Mouse (Mus musculus): Measurements from ENCODE around the gene Ndufaf5. TPM values are rescaled to one million over a fixed set of nuclear protein-coding genes. Genes with fewer than 3 reads are reported as not detected.
A peak's percentile ranks its signal among the peaks of the same experiment; 100 is the strongest.
"Not testable (repeated sequence)": the region's sequence is repeated elsewhere in the genome, so short reads cannot be mapped to it uniquely, and the experiment has no call there.

The Ndufaf5 gene
- total RNA-seq (2021) = 10 to 100 TPM; 25.2 to 26.7 TPM
- long read RNA-seq, experiment 1, transcript Ndufaf5-201 (11 exons, 1,166 nt) = major isoform, 13 of 22 reads
- long read RNA-seq, experiment 1, partial matches to known transcripts = 3 of 22 reads
- long read RNA-seq, experiment 1, other reads (novel, unspliced or antisense) = 6 of 22 reads
- long read RNA-seq, experiment 2, transcript Ndufaf5-201 (11 exons, 1,166 nt) = major isoform, 10 of 13 reads
- long read RNA-seq, experiment 2, partial matches to known transcripts = 0 of 13 reads
- long read RNA-seq, experiment 2, other reads (novel, unspliced or antisense) = 3 of 13 reads

- DNase-seq = peak; percentile 95
Measured at GRCm38 (mm10) chr2:140170127-140170802, at the start of gene Ndufaf5, which contains the start of gene Esf1. TSS of gene Ndufaf5 (plus strand) at chr2:140170649. TSS of gene Esf1 (minus strand) at chr2:140170564.

DNA sequence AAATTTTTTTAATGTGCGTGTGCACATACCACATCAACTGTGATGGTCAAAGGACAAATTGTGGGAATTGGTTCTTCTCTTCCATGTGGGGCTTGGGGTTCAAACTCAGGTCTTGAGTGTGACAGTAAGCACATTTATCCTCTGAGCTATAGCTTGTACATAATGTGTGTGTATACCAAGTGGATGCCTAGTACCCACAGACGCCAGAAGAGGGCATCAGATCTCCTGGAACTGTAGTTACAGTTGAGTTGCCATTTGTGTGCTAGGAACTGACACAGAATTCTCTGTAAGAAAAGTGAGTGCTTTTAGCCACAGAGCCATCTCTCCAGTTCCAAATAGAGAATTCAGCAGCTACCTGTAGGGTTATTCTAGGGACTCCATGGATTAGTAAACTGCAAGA lies 44.9 kb upstream of the Ndufaf5 start:
- DNase-seq = no peak

DNA sequence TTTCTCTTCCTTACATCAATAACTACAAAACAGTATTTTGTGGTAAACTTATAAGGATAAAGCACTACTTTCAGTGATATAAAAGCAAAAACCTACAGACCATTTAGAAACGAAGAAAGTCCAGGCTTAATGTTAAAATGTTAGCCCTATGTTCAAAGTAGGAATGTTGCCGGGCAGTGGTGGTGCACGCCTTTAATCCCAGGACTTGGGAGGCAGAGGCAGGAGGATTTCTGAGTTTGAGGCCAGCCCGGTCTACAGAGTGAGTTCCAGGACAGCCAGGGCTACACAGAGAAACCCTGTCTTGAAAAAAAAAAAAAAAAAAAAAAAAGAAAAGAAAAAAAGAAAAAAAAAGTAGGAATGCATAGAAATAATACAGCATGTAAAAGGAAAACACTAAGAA lies 18.7 kb upstream of the Ndufaf5 start, which contains the start of gene Gm17374:
TSS of gene Gm17374 (plus strand) at position 301 of the 400 bp plus-strand sequence.
- DNase-seq = not testable (repeated sequence)

DNA sequence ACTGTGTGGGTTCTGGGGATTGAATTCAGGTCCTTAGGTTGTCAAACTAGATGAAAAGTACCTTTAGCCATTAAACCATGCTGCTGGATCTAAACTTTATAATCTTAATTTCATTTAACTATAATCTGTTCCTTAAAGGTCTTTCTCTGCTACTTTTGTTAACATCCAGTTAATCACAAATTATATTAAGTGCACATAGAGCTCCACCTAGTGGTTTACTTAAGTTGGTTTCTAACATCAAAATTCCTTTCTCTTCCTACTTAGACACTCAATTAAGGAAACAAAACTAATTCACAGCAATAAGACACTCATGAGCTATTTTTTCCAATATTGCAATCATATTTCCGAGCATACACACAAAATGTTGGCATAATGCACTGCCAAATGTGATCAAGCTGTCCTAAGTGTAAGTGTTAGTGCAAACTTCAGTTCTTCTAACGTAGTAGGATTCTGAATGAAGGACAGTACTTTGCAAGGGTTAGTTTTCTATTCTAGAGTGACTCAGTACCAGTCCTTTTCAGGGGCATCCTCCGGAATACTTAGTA lies 11.2 kb upstream of the Ndufaf5 start:
- no peak for DNase-seq

- no peak for DNase-seq
Measured at GRCm38 (mm10) chr2:140163351-140163854, 7.0 kb upstream of the Ndufaf5 start.

- no peak for DNase-seq
Measured at GRCm38 (mm10) chr2:140169057-140169456, 1.4 kb upstream of the Ndufaf5 start.

DNA sequence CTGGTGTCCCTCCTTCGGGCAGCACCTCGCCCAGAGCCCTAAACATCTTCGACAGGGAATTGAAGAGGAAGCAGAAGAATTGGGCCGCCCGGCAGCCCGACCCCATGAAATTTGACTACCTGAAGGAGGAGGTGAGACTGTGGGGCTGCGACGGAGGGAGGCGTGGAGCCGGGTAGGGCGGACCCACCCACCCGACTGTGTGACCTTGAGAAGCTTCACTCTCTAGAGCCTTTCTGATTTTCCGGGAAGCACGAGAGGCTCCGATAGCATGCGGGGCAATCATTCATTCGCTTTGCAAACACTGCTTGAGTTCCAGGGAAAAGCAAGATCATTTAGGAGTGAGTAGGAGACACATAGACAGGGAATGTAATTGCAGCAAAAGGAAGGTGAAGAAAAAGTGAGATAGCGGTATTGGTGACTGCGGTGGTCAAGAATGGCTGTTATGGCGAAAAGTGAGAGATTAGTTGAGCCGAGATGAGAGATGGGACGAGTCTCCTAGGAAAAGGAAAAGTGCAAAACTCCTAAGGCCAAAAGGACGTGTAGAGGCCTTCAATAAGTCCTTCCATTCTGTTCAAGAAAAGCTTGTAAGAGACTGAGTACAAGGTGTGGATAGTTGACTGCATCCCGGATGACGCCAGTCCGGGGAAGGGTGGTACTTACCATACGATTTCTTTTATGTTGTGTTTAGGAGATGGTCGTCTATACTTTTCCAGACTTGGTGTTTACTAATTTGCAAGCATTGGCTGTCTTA lies 529 bp downstream of the Ndufaf5 start:
- no peak for DNase-seq

GRCm38 (mm10) chr2:140185685-140186210 lies 15.3 kb downstream of the Ndufaf5 start:
- not testable (repeated sequence) for DNase-seq

- no peak for DNase-seq
Measured at GRCm38 (mm10) chr2:140200713-140201112, 30.3 kb downstream of the Ndufaf5 start.

DNA sequence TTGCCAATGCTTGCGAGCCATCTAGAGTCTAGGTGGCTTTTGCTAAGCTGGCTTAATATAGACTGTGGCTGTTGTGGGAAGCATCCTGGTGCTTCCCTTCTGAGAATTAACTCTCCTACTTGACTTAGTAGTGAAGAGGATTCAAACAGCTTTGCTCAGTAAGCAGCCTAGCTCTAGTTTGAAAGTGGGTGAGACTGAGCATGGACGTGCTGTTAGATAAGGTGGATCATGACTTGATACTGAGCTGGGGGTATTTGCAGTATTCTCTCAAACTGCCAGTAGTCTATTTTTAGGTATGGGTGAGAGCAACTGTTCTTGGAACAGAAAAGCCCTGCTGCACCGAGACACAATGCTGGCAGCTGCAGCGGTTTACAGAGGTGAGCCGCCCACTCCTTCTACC lies 32.1 kb downstream of the Ndufaf5 start:
- no peak for DNase-seq

- no peak for DNase-seq
Measured at GRCm38 (mm10) chr2:140203756-140204155, 33.3 kb downstream of the Ndufaf5 start.

GRCm38 (mm10) chr2:140214519-140215027 lies 44.1 kb downstream of the Ndufaf5 start:
- no peak for DNase-seq

DNA sequence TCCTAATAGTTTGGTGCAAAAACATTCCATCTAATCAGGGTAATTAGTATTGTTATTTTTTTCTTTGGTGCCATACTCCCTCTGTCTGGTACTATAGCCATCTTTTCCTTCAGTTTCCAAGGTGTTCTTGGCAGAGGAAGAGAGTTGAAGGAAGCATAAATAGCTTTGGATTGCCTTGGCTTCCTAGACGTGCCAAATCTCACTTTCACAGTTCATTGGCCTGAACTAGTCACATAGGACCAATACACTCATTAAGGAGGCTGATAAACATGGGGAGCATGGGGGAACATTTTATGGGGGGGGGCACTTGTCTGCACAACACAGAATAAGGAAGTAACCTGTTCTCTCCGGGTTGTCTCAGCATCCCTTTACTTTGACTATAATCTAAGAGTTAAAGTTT lies 45.0 kb downstream of the Ndufaf5 start:
- no peak for DNase-seq

DNA sequence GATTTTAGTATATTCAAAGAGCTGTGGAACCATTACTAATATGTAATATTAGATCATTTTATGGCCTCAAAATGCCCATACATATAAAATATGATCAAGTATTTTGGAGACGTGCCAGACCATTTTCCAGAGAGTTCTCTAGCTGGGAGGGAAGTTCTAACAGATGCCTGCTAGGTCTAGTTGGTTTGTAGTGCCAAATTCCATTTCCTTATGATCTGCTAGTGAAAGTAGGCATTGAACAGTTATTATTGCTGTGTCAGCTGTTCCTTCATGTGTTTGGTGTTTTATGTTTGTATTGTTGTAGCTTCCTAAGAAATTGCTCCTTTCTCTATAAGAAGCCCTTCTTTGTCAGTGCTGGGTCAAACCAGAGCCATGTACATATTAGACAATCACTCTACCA lies 45.5 kb downstream of the Ndufaf5 start:
- no peak for DNase-seq

DNA sequence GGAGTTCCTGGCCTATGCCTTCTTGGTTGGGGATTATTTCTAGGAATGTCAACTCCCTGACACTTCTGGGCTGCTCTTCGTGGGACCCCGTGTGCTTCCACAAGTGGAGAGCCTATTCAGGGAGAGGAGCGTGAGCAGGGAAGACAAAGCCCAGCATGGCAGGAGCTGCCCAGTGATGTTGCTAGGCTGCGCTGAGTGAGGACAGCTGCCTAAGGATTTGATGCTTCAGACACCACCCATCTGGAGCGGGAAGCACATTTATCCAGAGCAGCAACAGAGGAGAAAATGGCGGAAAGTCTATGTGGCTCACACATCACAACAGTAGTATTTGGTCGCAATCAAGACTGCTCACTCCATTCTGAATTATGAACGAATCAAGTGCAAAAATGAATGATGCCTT lies 49.9 kb downstream of the Ndufaf5 start:
- DNase-seq = no peak

DNA sequence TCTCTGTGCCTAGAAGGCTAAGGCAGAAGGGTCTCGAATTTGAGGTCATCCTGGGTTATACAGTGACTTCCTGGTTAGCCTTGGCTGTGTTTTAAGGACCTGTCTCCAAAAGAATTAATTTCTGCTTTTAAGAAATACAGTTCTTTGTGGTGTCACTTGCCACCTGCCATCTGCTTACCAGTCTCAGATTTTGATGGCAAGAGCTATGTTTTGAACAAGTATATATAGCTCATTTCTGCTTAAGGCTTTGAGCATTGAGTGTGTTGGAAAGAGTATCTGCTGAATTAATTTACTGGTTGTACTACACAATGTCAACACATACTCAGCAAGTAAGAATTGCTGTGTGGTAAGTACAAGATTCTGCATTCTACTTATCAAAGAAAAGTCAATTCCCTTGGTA lies 59.8 kb downstream of the Ndufaf5 start:
- no peak for DNase-seq

DNA sequence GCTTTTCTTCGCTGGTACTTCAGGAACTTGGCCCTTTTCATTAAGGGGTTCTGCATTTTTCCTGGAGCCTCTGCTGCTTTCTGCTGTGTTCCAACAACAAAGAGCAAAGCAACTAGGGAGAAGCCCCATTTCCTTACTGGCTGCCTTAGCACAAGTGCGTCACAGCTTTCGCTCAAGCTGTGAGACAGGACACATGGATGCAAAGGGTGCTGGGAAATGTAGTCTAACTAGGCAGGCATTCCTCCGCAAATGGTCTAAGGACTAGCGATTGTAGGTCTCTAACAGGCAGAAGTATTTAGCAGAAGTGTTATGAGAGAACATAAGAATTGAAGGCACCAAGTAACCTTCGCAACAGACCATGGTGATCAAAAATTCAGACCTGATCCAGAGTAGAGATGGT lies 66.8 kb downstream of the Ndufaf5 start:
- no peak for DNase-seq

- DNase-seq = no peak
Measured at GRCm38 (mm10) chr2:140242398-140242797, 71.9 kb downstream of the Ndufaf5 start.

DNA sequence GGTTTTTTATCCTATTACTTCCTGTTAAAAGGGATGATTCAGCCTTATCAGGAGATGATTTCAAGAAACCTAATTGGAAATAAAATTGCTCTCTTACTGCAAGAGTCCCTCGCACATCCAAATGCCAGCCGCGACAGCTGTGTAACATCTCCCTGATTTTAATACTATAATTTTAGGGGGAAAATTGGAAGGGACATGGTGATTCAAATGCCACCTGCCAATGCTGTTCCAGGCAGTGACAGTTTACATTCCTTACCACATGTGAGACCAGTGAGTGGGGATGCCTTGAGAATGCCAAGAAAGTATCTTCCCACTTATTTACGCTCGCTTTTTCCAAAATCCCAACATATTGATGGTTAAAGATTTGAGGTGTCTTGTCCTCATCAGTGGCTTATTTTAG lies 72.7 kb downstream of the Ndufaf5 start:
- no peak for DNase-seq
